Mouse (Mus musculus) MEL (cell line): ENCODE measurements at regions not wholly inside any gene's neighbourhood (a gene's known extent, or its start where the extent isn't known, plus 50 kb on each side); places are given as distances from the start of the nearest gene placed in this dataset.

Experiments
- CHD1 ChIP-seq: IDR thresholded peaks from 2 replicates; pipeline ENCODE4 v1.6.1; 2012; ENCODE audit warnings: low read depth, mild to moderate bottlenecking, inconsistent platforms, low read length, improper control_type of control experiment
- CTCF ChIP-seq, 3 experiments: IDR thresholded peaks in 2 of 3; conservative IDR thresholded peaks in 1 of 3; 2 replicates each; pipeline ENCODE4 v1.5.1; 2011 to 2012; ENCODE audit warnings: low read length in 3 of 3, low read depth in 2 of 3, mild to moderate bottlenecking in 2 of 3, improper control_type of control experiment in 1 of 3, inconsistent platforms in 1 of 3, mixed read lengths in 1 of 3, moderate library complexity in 1 of 3; ENCODE audit not compliant: control insufficient read depth in 1 of 3, insufficient read depth in 1 of 3, poor library complexity in 1 of 3, severe bottlenecking in 1 of 3
- EP300 ChIP-seq, 2 experiments: IDR thresholded peaks; 2 replicates each; pipeline ENCODE4 v1.6.1; 2011; ENCODE audit warnings: improper control_type of control experiment in 2 of 2, low read length in 2 of 2, low read depth in 1 of 2, mild to moderate bottlenecking in 1 of 2
- MAX ChIP-seq: IDR thresholded peaks from 2 replicates; pipeline ENCODE4 v1.6.1; 2011; ENCODE audit warnings: low read length, improper control_type of control experiment
- MEF2A ChIP-seq: IDR thresholded peaks from 2 replicates; pipeline ENCODE4 v1.6.1; 2014; ENCODE audit warnings: low read depth, mild to moderate bottlenecking, inconsistent platforms, low read length, improper control_type of control experiment; ENCODE audit not compliant: poor library complexity, insufficient replicate concordance, severe bottlenecking; ENCODE audit errors: extremely low read depth
- MXI1 ChIP-seq: IDR thresholded peaks from 2 replicates; pipeline ENCODE4 v1.6.1; 2011; ENCODE audit warnings: mild to moderate bottlenecking, low read depth, low read length, improper control_type of control experiment
- MYC ChIP-seq: IDR thresholded peaks from 2 replicates; pipeline ENCODE4 v1.6.1; 2011; ENCODE audit warnings: low read depth, mild to moderate bottlenecking, low read length, improper control_type of control experiment, moderate library complexity
- POLR2A ChIP-seq, 2 experiments: IDR thresholded peaks; 2 replicates each; pipeline ENCODE4 v1.6.1; 2011 to 2012; ENCODE audit warnings: low read length in 2 of 2, mild to moderate bottlenecking in 2 of 2, control low read depth in 1 of 2, improper control_type of control experiment in 1 of 2, low read depth in 1 of 2, moderate library complexity in 1 of 2; ENCODE audit not compliant: control insufficient read depth in 1 of 2, insufficient read depth in 1 of 2, poor library complexity in 1 of 2
- POLR2AphosphoS5 ChIP-seq: IDR thresholded peaks from 2 replicates; pipeline ENCODE4 v1.6.1; 2012; ENCODE audit warnings: low read depth, borderline replicate concordance, mild to moderate bottlenecking, inconsistent platforms, low read length, moderate library complexity, mixed read lengths
- TAL1 ChIP-seq: IDR thresholded peaks from 2 replicates; pipeline ENCODE4 v1.6.1; 2012; ENCODE audit warnings: mild to moderate bottlenecking, inconsistent platforms, low read length, moderate library complexity, mixed read lengths
- TBP ChIP-seq: IDR thresholded peaks from 2 replicates; pipeline ENCODE4 v1.8.0; 2011; ENCODE audit warnings: low read depth, low read length, improper control_type of control experiment
- ZC3H11A ChIP-seq: IDR thresholded peaks from 2 replicates; pipeline ENCODE4 v1.6.1; 2012; ENCODE audit warnings: low read depth, mild to moderate bottlenecking, inconsistent platforms, low read length, improper control_type of control experiment
- ZNF384 ChIP-seq: IDR thresholded peaks from 2 replicates; pipeline ENCODE4 v1.6.1; 2012; ENCODE audit warnings: low read depth, mild to moderate bottlenecking, inconsistent platforms, low read length, improper control_type of control experiment

- no peak for TF ChIP-seq POLR2A (IDR thresholded peaks at IDR 0.05; ENCODE audit: control insufficient read depth in 1 of 2, insufficient read depth in 1 of 2, low read depth in 1 of 2, low read length in 2 of 2, poor library complexity in 1 of 2)
- TF ChIP-seq ZC3H11A = no peak
- no peak for TF ChIP-seq TBP
- TF ChIP-seq CTCF (IDR thresholded peaks at IDR 0.05 in 2 of 3, conservative IDR thresholded peaks at IDR 0.05 in 1 of 3; ENCODE audit: control insufficient read depth in 1 of 3, insufficient read depth in 1 of 3, low read depth in 2 of 3, low read length in 3 of 3, poor library complexity in 1 of 3, severe bottlenecking in 1 of 3) = no peak
- TF ChIP-seq POLR2AphosphoS5 = no peak
- no peak for TF ChIP-seq MAX
- no peak for TF ChIP-seq MEF2A
- TF ChIP-seq ZNF384 = no peak
- TF ChIP-seq TAL1 = no peak
- TF ChIP-seq MYC = no peak
- no peak for TF ChIP-seq CHD1
- no peak for TF ChIP-seq MXI1
- no peak for TF ChIP-seq EP300 (IDR thresholded peaks at IDR 0.05; ENCODE audit: low read depth in 1 of 2, low read length in 2 of 2)
These were observed 385.8 kb downstream of the H2al1j start for GRCm38 (mm10) chrX:11713423-11713822.
